Mouse (Mus musculus) kidney, adult 2 months (tissue): ENCODE results near the gene Suds3.

Experiments used
- CTCF ChIP-seq: fragments of 200-500 bp; conservative IDR thresholded peaks from 2 replicates; pipeline ENCODE4 v1.5.1; 2011; ENCODE audit warnings: low read depth, mild to moderate bottlenecking, control low read depth, low read length, moderate library complexity, mixed read lengths; ENCODE audit not compliant: insufficient read depth, insufficient read length
- POLR2A ChIP-seq: fragments of 200-500 bp; IDR thresholded peaks from one replicate; pipeline ENCODE4 v1.6.1; 2011; ENCODE audit warnings: low read depth, low read length, control low read depth

- TF ChIP-seq CTCF: no peak
- TF ChIP-seq POLR2A: no peak
Measured at GRCm38 (mm10) chr5:117045101-117045500, 70.8 kb downstream of the Suds3 start.
